In the genomic region with DNA sequence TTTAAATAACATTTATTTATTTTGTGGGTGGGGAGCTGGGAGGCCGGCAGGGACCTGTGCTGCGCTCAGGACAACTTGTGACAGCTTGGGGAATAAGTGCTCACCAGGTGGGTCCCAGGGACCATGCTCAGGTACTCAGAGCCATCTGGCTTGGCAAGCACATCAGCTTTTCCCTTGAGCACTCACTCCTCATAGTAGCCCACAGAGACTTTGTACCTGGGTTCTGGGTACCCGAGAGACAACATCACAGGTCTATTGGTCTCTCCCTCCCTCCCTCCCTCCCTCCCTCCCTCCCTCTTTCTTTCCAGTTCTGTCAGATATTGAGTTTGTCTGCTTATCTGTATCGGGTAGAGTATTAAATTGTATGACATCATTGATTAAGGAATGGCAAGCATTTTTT, we compare ENCODE assay signal across 28 mouse cellular contexts. TPM values are rescaled to one million over a fixed set of nuclear protein-coding genes. Genes with fewer than 3 reads are reported as not detected.
DNase-seq lines count a peak whose midpoint lies in the region; ATAC-seq and TF ChIP-seq lines count a peak whose summit lies in the region.
"Had no signal": no experiment of that assay in that cellular context is flagged by ENCODE, and none has a peak within 500 bp of the region (broad histone marks: within the 10 kb centered on the region; RNA-seq: fewer than 3 reads in every experiment).

No protein-coding gene starts in this region.

- no peak overlapping the region for H3K27ac ChIP-seq in embryonic facial prominence, embryonic 14.5 days (replicated peaks; ENCODE audit: low read depth, low read length)
- H3K27ac ChIP-seq in embryonic facial prominence, embryonic 10.5 days (replicated peaks) = no peak overlapping the region
- no peak overlapping the region for H3K27ac ChIP-seq in kidney, adult 2 months (ENCODE audit: insufficient read depth, low read depth, low read length)
- no peak overlapping the region for H3K27ac ChIP-seq in liver, postnatal 0 days (ENCODE audit: low read depth)
- no peak overlapping the region for H3K27ac ChIP-seq in stomach, embryonic 16.5 days (ENCODE audit: low read length)
- no peak overlapping the region for H3K27ac ChIP-seq in stomach, postnatal 0 days (replicated peaks)
- H3K27ac ChIP-seq: embryonic facial prominence, embryonic 15.5 days; forebrain, embryonic 12.5 days; heart, embryonic 15.5 days; hindbrain, embryonic 10.5 days; hindbrain, embryonic 13.5 days had no signal

- no peak overlapping the region for H3K9ac ChIP-seq in embryonic facial prominence, embryonic 14.5 days (ENCODE audit: low read depth, low read length)
- no peak overlapping the region for H3K9ac ChIP-seq in liver, postnatal 0 days (replicated peaks)
- H3K9ac ChIP-seq in stomach, embryonic 16.5 days (ENCODE audit: low read length) = no peak overlapping the region
- H3K9ac ChIP-seq in stomach, postnatal 0 days (ENCODE audit: low read length) = no peak overlapping the region
- H3K9ac ChIP-seq: embryonic facial prominence, embryonic 15.5 days; forebrain, embryonic 12.5 days; heart, embryonic 15.5 days; hindbrain, embryonic 13.5 days had no signal

- ATAC-seq in embryonic facial prominence, embryonic 14.5 days (ENCODE audit: low read depth) = peak; percentile 68; the same call in 1 of the 2 replicates
- ATAC-seq in liver, postnatal 0 days = peak; percentile 57; the same call in 1 of the 2 replicates
- peak; percentile 19; the same call in 1 of the 2 replicates for ATAC-seq in stomach, embryonic 16.5 days (ENCODE audit: insufficient read depth, low FRiP score)
- no peak for ATAC-seq in stomach, postnatal 0 days (ENCODE audit: low FRiP score, low TSS enrichment)
- ATAC-seq: activated CD4-positive, CD25-positive, alpha-beta regulatory T cell, adult 4 months; forebrain, embryonic 16.5 days; hindbrain, embryonic 16.5 days had no signal

- no peak for TF ChIP-seq POLR2A in kidney, adult 2 months (IDR thresholded peaks at IDR 0.05; ENCODE audit: low read depth, low read length)

- no peak overlapping the region for H3K4me2 ChIP-seq in embryonic facial prominence, embryonic 14.5 days (ENCODE audit: low read depth, low read length)
- no peak overlapping the region for H3K4me2 ChIP-seq in liver, postnatal 0 days (ENCODE audit: low read depth, low read length)
- no peak overlapping the region for H3K4me2 ChIP-seq in stomach, embryonic 16.5 days (ENCODE audit: low read depth, low read length)
- no peak overlapping the region for H3K4me2 ChIP-seq in stomach, postnatal 0 days (replicated peaks; ENCODE audit: low read depth)
- H3K4me2 ChIP-seq: embryonic facial prominence, embryonic 15.5 days; forebrain, embryonic 12.5 days; heart, embryonic 11.5 days; heart, embryonic 15.5 days; hindbrain, embryonic 13.5 days had no signal

- no peaks in the 10 kb centered on the region for H3K27me3 ChIP-seq in embryonic facial prominence, embryonic 14.5 days (replicated peaks; ENCODE audit: control insufficient read depth, insufficient read depth, low read length)
- no peaks in the 10 kb centered on the region for H3K27me3 ChIP-seq in embryonic facial prominence, embryonic 10.5 days (replicated peaks; ENCODE audit: low read depth, poor library complexity, severe bottlenecking)
- no peaks in the 10 kb centered on the region for H3K27me3 ChIP-seq in kidney, adult 2 months (replicated peaks; ENCODE audit: control insufficient read depth, insufficient read depth, low read length)
- H3K27me3 ChIP-seq in liver, postnatal 0 days (ENCODE audit: insufficient read depth, low read length) = no peaks in the 10 kb centered on the region
- no peaks in the 10 kb centered on the region for H3K27me3 ChIP-seq in stomach, embryonic 16.5 days (ENCODE audit: control insufficient read depth, insufficient read depth, low read length)
- no peaks in the 10 kb centered on the region for H3K27me3 ChIP-seq in stomach, postnatal 0 days (ENCODE audit: control insufficient read depth, insufficient read depth, low read length)
- H3K27me3 ChIP-seq: embryonic facial prominence, embryonic 15.5 days; forebrain, embryonic 12.5 days; heart, embryonic 15.5 days; hindbrain, embryonic 13.5 days had no signal

- H3K4me3 ChIP-seq in embryonic facial prominence, embryonic 14.5 days (ENCODE audit: low read depth, low read length) = no peak overlapping the region
- H3K4me3 ChIP-seq in embryonic facial prominence, embryonic 10.5 days = no peak overlapping the region
- H3K4me3 ChIP-seq in kidney, adult 2 months (ENCODE audit: insufficient read depth, low read depth, low read length) = no peak overlapping the region
- no peak overlapping the region for H3K4me3 ChIP-seq in liver, postnatal 0 days (ENCODE audit: low read depth, low read length)
- H3K4me3 ChIP-seq in stomach, embryonic 16.5 days (replicated peaks; ENCODE audit: low read length) = no peak overlapping the region
- no peak overlapping the region for H3K4me3 ChIP-seq in stomach, postnatal 0 days (ENCODE audit: low read depth, low read length)
- H3K4me3 ChIP-seq: embryonic facial prominence, embryonic 15.5 days; forebrain, embryonic 12.5 days; heart, embryonic 15.5 days; hindbrain, embryonic 10.5 days; hindbrain, embryonic 13.5 days had no signal

- no peaks in the 10 kb centered on the region; the same call in 1 of the 2 replicates for H3K4me1 ChIP-seq in embryonic facial prominence, embryonic 14.5 days (ENCODE audit: control insufficient read depth, insufficient read depth, low read length)
- H3K4me1 ChIP-seq in embryonic facial prominence, embryonic 10.5 days = peaks cover 5% of the 10 kb centered on the region; the same call in 1 of the 2 replicates
- H3K4me1 ChIP-seq in kidney, adult 2 months (ENCODE audit: control insufficient read depth, insufficient read depth, low read length) = peaks cover 8% of the 10 kb centered on the region; the same call in 1 of the 2 replicates
- H3K4me1 ChIP-seq in liver, postnatal 0 days (ENCODE audit: insufficient read depth) = peaks cover 40% of the 10 kb centered on the region
- peaks cover 7% of the 10 kb centered on the region; the same call in 1 of the 2 replicates for H3K4me1 ChIP-seq in stomach, embryonic 16.5 days (ENCODE audit: control insufficient read depth, insufficient read depth, low read length)
- no peaks in the 10 kb centered on the region for H3K4me1 ChIP-seq in stomach, postnatal 0 days (replicated peaks; ENCODE audit: control insufficient read depth, insufficient read depth)
- H3K4me1 ChIP-seq: forebrain, embryonic 12.5 days; hindbrain, embryonic 10.5 days; hindbrain, embryonic 13.5 days had no signal

- TF ChIP-seq EP300 in liver, postnatal 0 days (IDR thresholded peaks at IDR 0.05; ENCODE audit: low read depth) = no peak
- TF ChIP-seq EP300 in stomach, postnatal 0 days (optimal IDR thresholded peaks at IDR 0.05) = no peak

- H3K36me3 ChIP-seq in embryonic facial prominence, embryonic 14.5 days (ENCODE audit: control insufficient read depth, insufficient read depth, low read length) = 0 out of 2 replicates have a peak, but pooled peaks cover 4% of the 10 kb centered on the region
- no peaks in the 10 kb centered on the region for H3K36me3 ChIP-seq in embryonic facial prominence, embryonic 10.5 days (replicated peaks)
- H3K36me3 ChIP-seq in kidney, adult 2 months (ENCODE audit: control insufficient read depth, insufficient read depth, low read length) = no peaks in the 10 kb centered on the region
- H3K36me3 ChIP-seq in liver, postnatal 0 days (replicated peaks; ENCODE audit: insufficient read depth, low read length) = no peaks in the 10 kb centered on the region
- H3K36me3 ChIP-seq in stomach, embryonic 16.5 days (ENCODE audit: control insufficient read depth, insufficient read depth, low read length) = no peaks in the 10 kb centered on the region
- H3K36me3 ChIP-seq in stomach, postnatal 0 days (ENCODE audit: control insufficient read depth, insufficient read depth, low read length) = no peaks in the 10 kb centered on the region
- H3K36me3 ChIP-seq: embryonic facial prominence, embryonic 15.5 days; forebrain, embryonic 12.5 days; heart, embryonic 15.5 days; hindbrain, embryonic 10.5 days; hindbrain, embryonic 13.5 days had no signal

- no peak for TF ChIP-seq CTCF in kidney, adult 2 months (conservative IDR thresholded peaks at IDR 0.05; ENCODE audit: insufficient read depth, insufficient read length, low read depth, low read length)
- no peak for TF ChIP-seq CTCF in liver, postnatal 0 days (IDR thresholded peaks at IDR 0.05; ENCODE audit: low read depth)
- TF ChIP-seq CTCF in stomach, postnatal 0 days (IDR thresholded peaks at IDR 0.05; ENCODE audit: low read depth) = no peak

- DNase-seq in embryonic facial prominence, embryonic 14.5 days (ENCODE audit: low spot score) = no peak
- no peak for DNase-seq in embryonic facial prominence, embryonic 10.5 days (ENCODE audit: low spot score)
- peak; percentile 29 for DNase-seq in kidney, adult 2 months
- DNase-seq in kidney, postnatal 14 days = no peak
- no peak for DNase-seq in liver, postnatal 0 days
- DNase-seq in liver = no peak
- DNase-seq in stomach, postnatal 0 days (ENCODE audit: low spot score) = no peak
- DNase-seq: adrenal gland, adult 8-10 months; adrenal gland, postnatal 25 days; cerebellum, adult 11-12 months; cerebellum, adult 8-10 months; cerebellum, postnatal 10 days; cerebellum, postnatal 36 days; embryo, embryonic 11 days; gastrocnemius, postnatal 10 days; gastrocnemius, postnatal 36 days; heart, postnatal 10 days; heart, postnatal 36 days had no signal

- 69% methylated on average over 4 of the region's 4 CpGs for WGBS in embryonic facial prominence, embryonic 14.5 days
- WGBS in embryonic facial prominence, embryonic 10.5 days = 80% methylated on average over 4 of the region's 4 CpGs
- WGBS in kidney, adult 2 months = 75% methylated on average over 4 of the region's 4 CpGs
- WGBS in liver, postnatal 0 days (ENCODE audit: insufficient replicate concordance) = 55% methylated on average over 4 of the region's 4 CpGs
- WGBS in stomach, embryonic 16.5 days = 56% methylated on average over 4 of the region's 4 CpGs
- WGBS in stomach, postnatal 0 days = 65% methylated on average over 4 of the region's 4 CpGs

- H3K9me3 ChIP-seq in embryonic facial prominence, embryonic 14.5 days (ENCODE audit: control insufficient read depth, low read length) = no peaks in the 10 kb centered on the region
- H3K9me3 ChIP-seq in embryonic facial prominence, embryonic 10.5 days = no peaks in the 10 kb centered on the region
- no peaks in the 10 kb centered on the region for H3K9me3 ChIP-seq in liver, postnatal 0 days (ENCODE audit: low read length)
- no peaks in the 10 kb centered on the region for H3K9me3 ChIP-seq in stomach, embryonic 16.5 days (replicated peaks; ENCODE audit: control insufficient read depth, low read length)
- H3K9me3 ChIP-seq in stomach, postnatal 0 days (ENCODE audit: control insufficient read depth, low read length) = no peaks in the 10 kb centered on the region
- H3K9me3 ChIP-seq: embryonic facial prominence, embryonic 15.5 days; forebrain, embryonic 12.5 days; heart, embryonic 15.5 days; hindbrain, embryonic 10.5 days; hindbrain, embryonic 13.5 days had no signal

RNA-seq across cellular contexts. Expression of a gene that starts 38.0 kb away (rescaled TPM):
- polyA plus RNA-seq in embryonic facial prominence, embryonic 14.5 days (2014; fragmentation: Nextera tagmentation; extraction: Ambion mirVana) = 20.9 and 21.3 TPM in 2 replicates
- 25.7 and 25.9 TPM in 2 replicates for polyA plus RNA-seq in embryonic facial prominence, embryonic 10.5 days (2016; fragmentation: Nextera tagmentation; extraction: Ambion mirVana)
- polyA plus RNA-seq in kidney, adult 2 months (2012; rRNA removed) = 6.0 and 7.8 TPM in 2 replicates
- polyA plus RNA-seq in liver, postnatal 0 days (2015; fragmentation: Nextera tagmentation; extraction: Ambion mirVana) = 17.1 and 17.3 TPM in 2 replicates
- polyA plus RNA-seq in stomach, embryonic 16.5 days (2015; fragmentation: Nextera tagmentation; extraction: Ambion mirVana) = 22.6 and 25.9 TPM in 2 replicates
- 15.7 and 16.6 TPM in 2 replicates for polyA plus RNA-seq in stomach, postnatal 0 days (2015; fragmentation: Nextera tagmentation; extraction: Ambion mirVana)
